Mouse (Mus musculus) thymus, adult 2 months (tissue): ENCODE measurements around the gene Hlx.

Experiments
- CTCF ChIP-seq: fragments of 200-500 bp; IDR thresholded peaks from 2 replicates; pipeline ENCODE4 v1.5.1; 2012; ENCODE audit warnings: mild to moderate bottlenecking, control low read depth, low read length, moderate library complexity, borderline replicate concordance; ENCODE audit not compliant: control insufficient read depth, poor library complexity, insufficient read depth; ENCODE audit errors: extremely low read depth
- POLR2A ChIP-seq: fragments of 200-500 bp; IDR thresholded peaks from 2 replicates; pipeline ENCODE4 v1.6.1; 2012; ENCODE audit warnings: mild to moderate bottlenecking, low read length, control low read depth, moderate library complexity; ENCODE audit not compliant: control insufficient read depth, poor library complexity, insufficient read depth; ENCODE audit errors: extremely low read depth

DNA sequence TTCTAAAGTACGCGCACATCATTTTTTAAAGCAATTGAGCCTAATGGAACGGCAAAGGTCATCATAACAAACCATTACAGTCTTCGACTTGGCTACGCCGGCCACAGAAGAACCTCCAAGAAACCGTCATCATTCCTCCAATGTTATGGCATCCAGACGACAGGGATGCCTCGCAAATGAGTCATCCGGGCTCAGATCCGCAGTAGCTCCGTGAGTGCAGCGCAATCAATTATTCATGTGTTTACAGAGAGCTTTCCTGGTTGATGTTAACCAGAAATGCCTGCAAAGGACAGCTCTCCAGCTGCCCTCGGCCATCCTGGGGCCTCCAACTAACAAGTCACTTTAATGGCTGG lies 49.7 kb upstream of the Hlx start:
- TF ChIP-seq POLR2A (no peak), CTCF (no peak)
